Mouse (Mus musculus) adrenal gland, postnatal 36 days (tissue): ENCODE results near the gene Avl9. TPM values are rescaled to one million over a fixed set of nuclear protein-coding genes. Genes with fewer than 3 reads are reported as not detected.

Experiments used
- DNase-seq, 2 experiments: peaks; one replicate each; pipeline ENCODE4 v3.0.0; 2021; ENCODE audit warnings: mixed read lengths in 1 of 2
- total RNA-seq, 2 experiments: library from RNA; stranded (reverse); gene quantifications; 2 replicates each; pipeline ENCODE4 v1.2.3; 2021

The Avl9 gene
- total RNA-seq, 2 experiments from 2014 or later = 25.2 to 28.5 TPM

DNA sequence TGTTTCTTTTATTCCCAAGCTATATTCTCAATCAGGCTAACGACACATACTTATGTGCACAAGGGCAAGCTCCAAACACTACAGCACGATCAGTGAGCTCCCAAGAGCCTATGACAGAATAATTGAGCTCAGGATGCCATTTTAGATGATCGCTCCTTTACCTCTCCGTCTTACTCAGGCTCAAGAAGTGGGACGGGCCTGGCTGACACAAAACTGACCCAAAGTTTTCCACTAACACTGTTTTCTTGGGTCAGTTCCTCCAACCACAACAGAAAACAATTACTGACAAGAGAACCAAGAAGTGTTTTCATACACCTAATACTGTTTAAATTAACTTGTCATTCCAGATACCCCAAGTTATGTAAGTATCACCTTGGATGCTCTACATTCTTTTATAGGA, 80.1 kb downstream of the Avl9 start:
- no peak for DNase-seq

- DNase-seq = no peak
Observed at GRCm38 (mm10) chr6:56796232-56796631, 81.5 kb downstream of the Avl9 start.

GRCm38 (mm10) chr6:56796668-56797141, 82.0 kb downstream of the Avl9 start:
- peak; percentile 39 to 53 for DNase-seq

GRCm38 (mm10) chr6:56797311-56798151, 82.8 kb downstream of the Avl9 start, which contains the start of gene Kbtbd2:
Gene Kbtbd2, minus strand, starts transcription at chr6:56797813.
- DNase-seq = peak; percentile 97

DNA sequence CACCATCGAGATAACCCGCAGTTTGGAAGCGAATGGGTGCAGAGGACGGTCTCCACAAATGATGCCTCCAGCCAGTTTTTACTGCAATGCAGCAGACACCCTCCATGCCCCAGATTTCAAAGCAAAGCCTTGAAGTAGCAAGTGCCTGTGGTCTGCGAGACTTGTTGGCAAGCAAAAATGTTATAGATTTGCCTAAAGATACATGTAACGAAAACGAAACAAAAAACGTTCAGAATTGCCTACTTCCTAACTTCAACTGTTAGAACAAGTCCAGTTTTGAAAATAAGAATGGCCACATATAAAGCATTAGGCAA, 83.4 kb downstream of the Avl9 start:
- no peak for DNase-seq

DNA sequence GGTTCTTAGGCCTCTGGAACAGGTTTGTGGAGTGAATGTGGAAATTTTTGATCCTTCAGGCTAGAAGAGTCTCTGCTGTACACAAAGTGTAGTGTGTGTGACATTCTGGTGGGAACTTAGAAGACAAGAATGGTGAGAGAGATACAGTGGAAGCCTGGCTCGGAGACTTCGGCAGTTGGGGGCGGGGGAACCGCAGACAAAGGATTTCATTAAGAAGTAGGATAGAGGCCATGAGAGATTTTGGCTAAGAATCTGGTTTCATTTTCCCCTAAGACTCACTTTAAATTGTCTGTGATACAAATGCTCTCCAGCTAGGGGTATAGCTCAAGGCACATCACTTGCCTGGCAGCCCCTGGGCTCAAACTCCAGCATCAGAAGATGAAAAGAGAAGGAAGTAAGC, 90.3 kb downstream of the Avl9 start:
- DNase-seq = no peak

GRCm38 (mm10) chr6:56806195-56806594, 91.5 kb downstream of the Avl9 start:
- DNase-seq = no peak

GRCm38 (mm10) chr6:56808656-56809055, 94.0 kb downstream of the Avl9 start:
- peak in 1 of 2 experiments; percentile 40 for DNase-seq

Other genes starting within 250 kb of the Avl9 start
- gene Pde1c, start 145.8 kb upstream of the Avl9 start, total RNA-seq = under 1 TPM; 0.13 to 0.23 TPM
- 10 to 100 TPM; 29.3 to 33.8 TPM for gene Lsm5, start 10.2 kb upstream of the Avl9 start, total RNA-seq
- gene Kbtbd2, start 82.9 kb downstream of the Avl9 start, total RNA-seq = 10 to 100 TPM; 33.6 to 36.0 TPM
- 10 to 100 TPM; 72.1 to 75.9 TPM for gene Fkbp9, start 117.2 kb downstream of the Avl9 start, total RNA-seq
- 10 to 100 TPM; 23.8 to 24.1 TPM for gene Nt5c3, start 209.0 kb downstream of the Avl9 start, total RNA-seq
- gene Vmn1r4, start 209.1 kb downstream of the Avl9 start, total RNA-seq = under 1 TPM; 0.20 to 0.40 TPM